In the genomic region with DNA sequence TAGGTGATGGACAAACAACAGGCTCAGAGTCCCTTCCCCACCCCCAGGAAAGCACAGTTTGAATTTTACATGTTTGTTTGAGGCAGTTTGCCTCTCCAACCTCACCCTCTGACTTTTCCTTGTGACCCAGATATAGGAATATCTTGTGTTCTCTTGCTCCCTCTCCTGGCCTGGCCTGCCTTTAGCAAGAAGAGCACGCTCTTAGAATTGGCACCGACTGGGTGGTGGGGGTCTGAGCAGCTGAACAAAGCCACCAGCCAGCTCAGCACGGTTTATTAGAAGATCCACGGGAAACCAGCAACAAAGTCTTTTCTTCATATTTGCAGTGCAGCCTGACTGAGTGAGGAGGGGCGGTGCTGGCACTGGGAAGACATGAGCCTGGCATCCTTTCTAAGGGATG, we compare ENCODE assay signal across 8 mouse cellular contexts.
A peak's percentile ranks its signal among the peaks of the same experiment; 100 is the strongest.
DNase-seq lines count a peak whose midpoint lies in the region; ATAC-seq lines count a peak whose summit lies in the region.

No protein-coding gene starts in this region.

- WGBS in hindbrain, embryonic 15.5 days = 7% methylated on average over 5 of the region's 5 CpGs
- 14% methylated on average over 5 of the region's 5 CpGs for WGBS in stomach, embryonic 14.5 days

- peak; percentile 86 for ATAC-seq in hindbrain, embryonic 15.5 days (ENCODE audit: low FRiP score, low read depth)
- ATAC-seq in megakaryocyte progenitor cell, adult 5-6 weeks (replicated peaks; ENCODE audit: poor library complexity) = peak; percentile 73
- 0 out of 2 replicates have a peak, but pooled peaks have one; percentile 68 for ATAC-seq in stomach, embryonic 14.5 days (ENCODE audit: insufficient number of reproducible peaks, insufficient read depth, low FRiP score, low read depth)

- no peak overlapping the region for H3K9ac ChIP-seq in hindbrain, embryonic 15.5 days
- no peak overlapping the region for H3K9ac ChIP-seq in stomach, embryonic 14.5 days (replicated peaks; ENCODE audit: low read depth, low read length)

- H3K36me3 ChIP-seq in hindbrain, embryonic 15.5 days = no peaks in the 10 kb centered on the region
- H3K36me3 ChIP-seq in stomach, embryonic 14.5 days (ENCODE audit: control insufficient read depth, insufficient read depth, low read length) = no peaks in the 10 kb centered on the region

- H3K4me3 ChIP-seq in hindbrain, embryonic 15.5 days = no peak overlapping the region
- no peak overlapping the region for H3K4me3 ChIP-seq in stomach, embryonic 14.5 days (ENCODE audit: low read depth, low read length)

- peak; percentile 76 for DNase-seq in layer of hippocampus, adult 11-12 months (ENCODE audit: low spot score)
- DNase-seq in layer of hippocampus, adult 9-10 months (ENCODE audit: low spot score) = no peak
- DNase-seq in cerebellum, adult 8-10 months = peak; percentile 69
- peak; percentile 66 to 70 for DNase-seq in frontal cortex, postnatal 14 days (ENCODE audit: low spot score in 2 of 2)
- peak; percentile 56 to 64 for DNase-seq in layer of hippocampus, postnatal 36 days

- H3K4me2 ChIP-seq in hindbrain, embryonic 15.5 days = no peak overlapping the region
- H3K4me2 ChIP-seq in stomach, embryonic 14.5 days (replicated peaks; ENCODE audit: low read depth, low read length) = no peak overlapping the region

- H3K27me3 ChIP-seq in hindbrain, embryonic 15.5 days = no peaks in the 10 kb centered on the region
- H3K27me3 ChIP-seq in stomach, embryonic 14.5 days (ENCODE audit: control insufficient read depth, insufficient read depth, low read length) = no peaks in the 10 kb centered on the region

- peaks cover 32% of the 10 kb centered on the region for H3K4me1 ChIP-seq in hindbrain, embryonic 15.5 days (replicated peaks)
- peaks cover 10% of the 10 kb centered on the region; the same call in 1 of the 2 replicates for H3K4me1 ChIP-seq in stomach, embryonic 14.5 days (ENCODE audit: control insufficient read depth, insufficient read depth, low read length)

- H3K9me3 ChIP-seq in hindbrain, embryonic 15.5 days = no peaks in the 10 kb centered on the region
- H3K9me3 ChIP-seq in stomach, embryonic 14.5 days (ENCODE audit: control insufficient read depth, low read depth, low read length) = no peaks in the 10 kb centered on the region

- peak overlapping the region; percentile 59 for H3K27ac ChIP-seq in hindbrain, embryonic 15.5 days (replicated peaks)
- no peak overlapping the region for H3K27ac ChIP-seq in stomach, embryonic 14.5 days (ENCODE audit: low read length)
